Mouse (Mus musculus) MEL (cell line): Measurements from ENCODE around the gene Fam19a1.
"Not testable (repeated sequence)": the region's sequence is repeated elsewhere in the genome, so short reads cannot be mapped to it uniquely, and the experiment has no call there.

Experiments used
- CHD2 ChIP-seq: IDR thresholded peaks from 2 replicates; pipeline ENCODE4 v1.6.1; 2011; ENCODE audit warnings: low read length, improper control_type of control experiment
- CTCF ChIP-seq, 3 experiments: IDR thresholded peaks in 2 of 3; conservative IDR thresholded peaks in 1 of 3; 2 replicates each; pipeline ENCODE4 v1.5.1; 2011 to 2012; ENCODE audit warnings: low read length in 3 of 3, low read depth in 2 of 3, mild to moderate bottlenecking in 2 of 3, improper control_type of control experiment in 1 of 3, inconsistent platforms in 1 of 3, mixed read lengths in 1 of 3, moderate library complexity in 1 of 3; ENCODE audit not compliant: control insufficient read depth in 1 of 3, insufficient read depth in 1 of 3, poor library complexity in 1 of 3, severe bottlenecking in 1 of 3
- NRF1 ChIP-seq: IDR thresholded peaks from 2 replicates; pipeline ENCODE4 v1.6.1; 2014; ENCODE audit warnings: low read depth, mild to moderate bottlenecking, inconsistent platforms, low read length, improper control_type of control experiment, moderate library complexity; ENCODE audit not compliant: poor library complexity, insufficient read depth, severe bottlenecking
- USF1 ChIP-seq: IDR thresholded peaks from 2 replicates; pipeline ENCODE4 v1.6.1; 2014; ENCODE audit warnings: low read depth, mild to moderate bottlenecking, inconsistent platforms, low read length, improper control_type of control experiment, moderate library complexity
- ZKSCAN1 ChIP-seq: IDR thresholded peaks from 2 replicates; pipeline ENCODE4 v1.6.1; 2012; ENCODE audit warnings: low read depth, mild to moderate bottlenecking, inconsistent platforms, low read length, improper control_type of control experiment, moderate library complexity

GRCm38 (mm10) chr6:96198991-96199390 lies 86.0 kb downstream of the Fam19a1 start:
- TF ChIP-seq CHD2; NRF1; USF1; CTCF (IDR thresholded peaks at IDR 0.05 in 2 of 3, conservative IDR thresholded peaks at IDR 0.05 in 1 of 3; ENCODE audit: control insufficient read depth in 1 of 3, insufficient read depth in 1 of 3, low read depth in 2 of 3, low read length in 3 of 3, poor library complexity in 1 of 3, severe bottlenecking in 1 of 3); ZKSCAN1: not testable (repeated sequence)
